Mouse (Mus musculus) midbrain, embryonic 15.5 days (tissue): ENCODE data around the gene Nps. TPM values are rescaled to one million over a fixed set of nuclear protein-coding genes. Genes with fewer than 3 reads are reported as not detected.
"Not testable (repeated sequence)": the region's sequence is repeated elsewhere in the genome, so short reads cannot be mapped to it uniquely, and the experiment has no call there.

ENCODE experiments used
- ATAC-seq: fragments of 200-750 bp; cut with Nextera tagmentation; replicated peaks from 2 replicates; pipeline ENCODE4 v1.8.0; 2017; ENCODE audit warnings: moderate TSS enrichment
- H3K27ac ChIP-seq: fragments of 300-500 bp; sonication (generic); 2 replicates; pipeline ENCODE4 v1.5.1; 2015; ENCODE audit warnings: mild to moderate bottlenecking, inconsistent platforms
- H3K27me3 ChIP-seq: fragments of 300-500 bp; sonication (generic); replicated peaks from 2 replicates; pipeline ENCODE4 v1.6.1; 2015; ENCODE audit warnings: inconsistent platforms
- H3K36me3 ChIP-seq: fragments of 300-500 bp; sonication (generic); replicated peaks from 2 replicates; pipeline ENCODE4 v1.6.1; 2015; ENCODE audit warnings: inconsistent platforms
- H3K4me1 ChIP-seq: fragments of 300-500 bp; sonication (generic); 2 replicates; pipeline ENCODE4 v1.6.1; 2015; ENCODE audit warnings: inconsistent platforms
- H3K4me2 ChIP-seq: fragments of 300-500 bp; sonication (generic); 2 replicates; pipeline ENCODE4 v1.6.1; 2015; ENCODE audit warnings: inconsistent platforms, mild to moderate bottlenecking, moderate library complexity
- H3K4me3 ChIP-seq: fragments of 300-500 bp; sonication (generic); 2 replicates; pipeline ENCODE4 v1.5.1; 2015; ENCODE audit warnings: mild to moderate bottlenecking, inconsistent platforms
- H3K9ac ChIP-seq: fragments of 300-500 bp; sonication (generic); 2 replicates; pipeline ENCODE4 v1.6.1; 2015; ENCODE audit warnings: mild to moderate bottlenecking, inconsistent platforms
- H3K9me3 ChIP-seq: fragments of 300-500 bp; sonication (generic); 2 replicates; pipeline ENCODE4 v1.6.1; 2016; ENCODE audit warnings: inconsistent platforms
- WGBS: fragments of 180-500 bp; shearing (Covaris S2); methylation state at CpG from one replicate; pipeline ENCODE4 v1.1.7; 2015; ENCODE audit warnings: mixed read lengths; 5-methylcytosine and 5-hydroxymethylcytosine counted together
- polyA plus RNA-seq: library from polyadenylated mRNA; unstranded; fragments of >200 nt; fragmentation: Nextera tagmentation; extraction: Ambion mirVana; gene quantifications from 2 replicates; pipeline ENCODE4 v1.2.1, GENCODE M21; 2015

Gene Nps
- 0.21 and 0.22 TPM in 2 replicates for polyA plus RNA-seq

DNA sequence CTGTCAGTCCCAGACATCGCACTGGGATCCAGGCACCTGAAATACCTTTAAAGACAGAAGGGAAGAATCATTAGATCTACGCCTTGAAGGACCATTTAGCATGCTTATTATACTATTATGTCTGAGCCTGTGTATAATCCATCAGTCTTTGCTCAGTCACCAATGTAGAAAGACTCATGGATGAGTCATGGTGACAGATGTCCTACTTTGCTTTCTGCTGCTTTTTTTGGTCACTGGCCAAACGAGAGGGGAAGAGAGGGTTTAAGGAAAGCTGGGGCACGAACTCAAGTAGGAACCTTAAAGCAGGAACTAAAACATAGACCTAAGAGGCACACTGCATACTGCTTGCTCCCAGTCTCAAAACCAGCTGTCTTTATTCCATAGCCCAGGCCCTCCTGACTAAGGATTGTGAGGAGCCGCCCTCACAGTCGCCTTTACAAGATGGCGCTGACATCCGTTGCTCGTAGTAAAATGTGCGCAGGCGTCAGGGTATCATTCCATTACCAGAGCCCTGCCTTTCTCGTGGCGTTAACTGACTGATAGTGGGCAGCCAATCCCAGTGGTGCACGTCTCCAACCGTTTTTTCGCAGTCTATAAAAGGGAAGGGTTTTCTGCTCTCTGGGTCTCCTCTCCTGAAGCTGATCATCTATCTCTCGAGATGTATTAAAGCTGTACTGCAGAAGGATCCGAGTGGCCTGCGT is at the start of gene Nps:
TSS of gene Nps (plus strand) at position 651 of the 701 bp plus-strand sequence.
- 91% methylated on average over 19 of the region's 19 CpGs for WGBS
- H3K4me2 ChIP-seq, H3K27me3 ChIP-seq, ATAC-seq, H3K4me1 ChIP-seq, H3K9ac ChIP-seq, H3K36me3 ChIP-seq, H3K9me3 ChIP-seq, H3K4me3 ChIP-seq, H3K27ac ChIP-seq: not testable (repeated sequence)

DNA sequence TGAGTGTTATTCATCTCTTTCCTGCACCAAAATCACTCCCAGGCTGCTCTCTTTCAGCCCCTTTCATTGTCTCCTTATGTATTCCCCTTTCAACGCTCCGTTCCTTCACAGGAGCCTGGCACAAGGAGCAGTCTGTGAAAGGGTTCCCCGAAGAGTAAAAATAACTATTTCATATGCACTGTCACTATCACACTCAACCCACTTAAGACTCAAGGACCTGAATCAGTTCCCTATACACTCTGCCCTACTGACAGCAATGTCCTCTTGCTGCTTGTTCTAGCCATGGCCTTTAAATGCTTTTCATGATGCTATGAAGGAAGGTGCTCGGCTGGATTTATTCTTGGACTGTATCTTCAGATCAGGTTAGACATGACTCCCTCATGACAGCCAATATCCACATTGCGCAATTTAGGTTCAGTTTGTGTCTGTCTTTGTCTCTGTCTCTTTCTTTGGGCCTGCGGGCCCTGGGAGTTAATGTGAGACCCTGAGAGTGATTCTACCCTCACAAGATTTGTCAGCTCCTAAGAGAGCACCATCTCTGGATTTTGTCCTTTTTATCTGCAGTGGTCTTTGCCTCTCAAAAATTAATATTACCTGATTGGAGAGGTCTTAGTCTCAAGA is 49.4 kb upstream of the Nps start:
- no peak for ATAC-seq

DNA sequence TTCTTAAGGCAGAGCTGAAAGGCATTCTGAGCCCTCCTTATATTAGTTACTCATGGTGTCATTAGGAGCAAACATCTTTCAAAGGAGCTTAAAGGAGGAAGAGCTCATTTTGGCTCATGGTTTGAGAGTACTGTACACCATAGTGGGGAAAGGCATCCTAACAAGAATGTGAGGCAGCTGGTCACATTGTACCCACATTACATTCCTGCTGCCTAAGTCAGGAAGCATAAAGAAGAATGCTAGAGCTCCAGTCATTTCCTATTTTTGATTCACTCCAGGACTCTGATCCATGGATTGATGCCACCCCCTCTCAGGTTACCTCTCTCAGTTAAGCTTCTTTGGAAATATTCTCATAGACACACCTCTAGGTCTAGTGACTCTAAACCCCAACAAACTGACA is 48.2 kb upstream of the Nps start:
- Histone ChIP-seq H3K4me2 (no peak overlapping the region), H3K4me3 (no peak overlapping the region), H3K9ac (no peak overlapping the region), H3K27me3 (no peaks in the 10 kb centered on the region), H3K4me1 (no peaks in the 10 kb centered on the region), H3K27ac (no peak overlapping the region), H3K36me3 (no peaks in the 10 kb centered on the region), H3K9me3 (no peaks in the 10 kb centered on the region)
- ATAC-seq, result no peak

More for the DNA sequence above, 49.4 kb upstream of the Nps start:
- H3K36me3 ChIP-seq, result no peaks in the 10 kb centered on the region
- H3K9me3 ChIP-seq, result no peaks in the 10 kb centered on the region
- H3K4me3 ChIP-seq, result no peak overlapping the region
- H3K27ac ChIP-seq, result no peak overlapping the region
- H3K4me1 ChIP-seq, result no peaks in the 10 kb centered on the region
- WGBS, result 84% methylated on average over 6 of the region's 6 CpGs
- no peak overlapping the region for H3K4me2 ChIP-seq
- no peaks in the 10 kb centered on the region for H3K27me3 ChIP-seq
- no peak overlapping the region for H3K9ac ChIP-seq

DNA sequence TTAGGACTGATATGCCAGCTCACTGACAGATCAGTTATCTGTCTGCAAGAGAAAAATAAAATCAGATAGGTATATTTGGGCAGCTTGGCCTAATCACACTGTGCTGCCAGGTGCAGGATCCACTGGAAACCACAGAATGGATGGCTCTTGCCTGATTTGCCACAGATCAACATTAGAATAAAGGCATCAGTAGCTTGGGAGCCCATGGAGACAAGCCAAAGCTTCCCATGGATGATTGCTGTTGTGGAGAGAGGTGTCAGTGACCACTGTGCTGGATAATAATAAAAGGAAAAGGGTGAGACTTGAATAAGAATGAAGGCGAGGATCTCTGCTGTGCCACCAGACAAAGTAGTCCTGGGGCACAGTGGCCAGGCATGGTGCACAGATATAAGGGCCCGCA is 47.7 kb upstream of the Nps start:
- Histone ChIP-seq H3K4me2 (no peak overlapping the region), H3K27me3 (no peaks in the 10 kb centered on the region), H3K36me3 (no peaks in the 10 kb centered on the region), H3K9ac (no peak overlapping the region), H3K4me1 (no peaks in the 10 kb centered on the region), H3K9me3 (no peaks in the 10 kb centered on the region), H3K27ac (no peak overlapping the region), H3K4me3 (no peak overlapping the region)
- no peak for ATAC-seq
- WGBS, result 80% methylated on average over 2 of the region's 2 CpGs

DNA sequence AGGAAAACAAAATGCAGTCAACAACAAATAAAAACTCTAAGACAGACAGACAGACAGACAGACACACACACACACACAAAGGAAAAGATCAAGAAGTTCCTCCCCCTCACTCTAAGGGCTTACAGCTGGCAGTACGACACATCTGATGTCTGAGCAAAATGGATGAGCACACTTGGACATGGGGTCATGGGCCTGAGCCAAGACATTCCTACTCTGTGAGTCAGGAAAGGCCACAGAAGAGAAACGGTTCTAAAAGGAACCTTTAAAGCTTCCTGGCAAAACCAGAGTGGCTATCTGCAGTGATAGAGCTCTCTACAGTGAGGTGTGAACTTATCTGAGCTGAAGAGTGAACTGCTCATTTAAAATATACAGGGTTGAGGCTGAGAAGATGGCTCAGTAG is 46.0 kb upstream of the Nps start:
- no peaks in the 10 kb centered on the region for H3K36me3 ChIP-seq
- 73% methylated on average over 2 of the region's 2 CpGs for WGBS
- ATAC-seq, result no peak
- no peak overlapping the region for H3K4me3 ChIP-seq
- H3K4me1 ChIP-seq, result no peaks in the 10 kb centered on the region
- no peaks in the 10 kb centered on the region for H3K27me3 ChIP-seq
- H3K4me2 ChIP-seq, result no peak overlapping the region
- H3K9me3 ChIP-seq, result no peaks in the 10 kb centered on the region
- H3K9ac ChIP-seq, result no peak overlapping the region
- H3K27ac ChIP-seq, result no peak overlapping the region

DNA sequence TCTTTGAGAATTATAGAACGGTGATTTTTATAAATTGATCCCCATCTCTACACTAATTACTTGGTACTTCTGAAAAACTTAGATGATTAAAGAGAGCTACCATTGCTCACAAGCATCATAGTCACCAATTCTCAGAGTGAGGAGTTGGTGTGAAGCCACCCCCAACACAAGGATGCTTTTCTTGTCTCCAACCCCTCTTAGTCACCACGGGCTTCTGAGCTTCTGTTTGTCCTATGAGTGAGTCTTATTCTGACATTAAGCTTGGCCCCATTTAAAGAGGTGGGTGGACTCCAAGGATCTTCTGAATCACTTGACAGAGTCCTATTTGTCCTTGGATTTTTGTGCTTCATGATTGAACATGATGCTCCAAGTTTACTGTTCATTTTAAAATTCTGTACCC is 37.0 kb upstream of the Nps start:
- no peak overlapping the region for H3K27ac ChIP-seq
- no peak for ATAC-seq
- WGBS, result 90% methylated on average over 2 of the region's 2 CpGs
- no peak overlapping the region for H3K4me3 ChIP-seq
- no peaks in the 10 kb centered on the region for H3K27me3 ChIP-seq
- no peak overlapping the region for H3K9ac ChIP-seq
- H3K9me3 ChIP-seq, result no peaks in the 10 kb centered on the region
- H3K4me2 ChIP-seq, result no peak overlapping the region
- no peaks in the 10 kb centered on the region for H3K36me3 ChIP-seq
- H3K4me1 ChIP-seq, result no peaks in the 10 kb centered on the region

DNA sequence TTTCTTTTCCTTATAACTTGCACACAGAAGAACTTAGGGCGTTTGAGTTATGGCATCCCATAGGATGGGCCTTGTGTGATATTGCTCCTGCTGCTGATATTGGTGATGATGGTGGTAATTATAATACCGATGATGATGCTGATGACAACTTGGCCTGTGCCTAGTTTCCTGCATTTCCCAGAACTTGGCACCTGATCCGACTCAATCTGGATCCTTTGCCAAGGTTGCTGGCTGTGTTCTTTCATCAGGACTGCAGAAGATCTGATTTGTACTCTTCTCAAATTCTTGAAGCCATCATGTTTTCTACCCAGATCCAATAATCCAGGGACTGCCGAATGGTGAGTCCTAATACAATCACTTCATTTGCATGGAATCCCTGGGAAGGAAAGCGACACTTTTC is 32.5 kb upstream of the Nps start:
- no peaks in the 10 kb centered on the region for H3K36me3 ChIP-seq
- no peak overlapping the region for H3K27ac ChIP-seq
- no peak overlapping the region for H3K4me3 ChIP-seq
- no peak overlapping the region for H3K4me2 ChIP-seq
- WGBS, result 86% methylated on average over 5 of the region's 5 CpGs
- H3K4me1 ChIP-seq, result no peaks in the 10 kb centered on the region
- H3K9me3 ChIP-seq, result no peaks in the 10 kb centered on the region
- ATAC-seq, result no peak
- H3K27me3 ChIP-seq, result no peaks in the 10 kb centered on the region
- no peak overlapping the region for H3K9ac ChIP-seq

DNA sequence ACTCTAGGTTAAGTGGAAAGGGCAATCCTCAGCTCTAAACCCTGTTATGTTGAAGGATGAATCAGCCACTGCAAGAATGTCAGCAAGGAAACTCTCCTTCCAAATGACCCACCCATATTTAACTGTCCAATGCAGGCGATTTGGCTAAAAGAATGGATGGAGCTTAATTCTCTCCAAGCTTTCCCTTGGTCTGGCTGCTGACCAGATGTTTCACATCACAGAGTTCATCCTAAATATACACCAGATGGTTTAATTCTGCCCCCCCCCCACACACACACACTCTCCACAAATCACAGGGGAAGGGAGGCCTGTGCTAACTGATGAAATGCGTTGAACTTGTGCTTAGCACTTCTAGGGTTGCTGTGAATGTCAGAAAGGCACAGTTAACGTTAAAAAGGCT is 21.4 kb upstream of the Nps start:
- no peak overlapping the region for H3K4me2 ChIP-seq
- no peak overlapping the region for H3K9ac ChIP-seq
- no peaks in the 10 kb centered on the region for H3K4me1 ChIP-seq
- H3K36me3 ChIP-seq, result no peaks in the 10 kb centered on the region
- ATAC-seq, result no peak
- whole genome bisulfite sequencing, result 56% methylated on average over 3 of the region's 3 CpGs
- no peaks in the 10 kb centered on the region for H3K9me3 ChIP-seq
- H3K27ac ChIP-seq, result no peak overlapping the region
- no peak overlapping the region for H3K4me3 ChIP-seq
- H3K27me3 ChIP-seq, result no peaks in the 10 kb centered on the region

DNA sequence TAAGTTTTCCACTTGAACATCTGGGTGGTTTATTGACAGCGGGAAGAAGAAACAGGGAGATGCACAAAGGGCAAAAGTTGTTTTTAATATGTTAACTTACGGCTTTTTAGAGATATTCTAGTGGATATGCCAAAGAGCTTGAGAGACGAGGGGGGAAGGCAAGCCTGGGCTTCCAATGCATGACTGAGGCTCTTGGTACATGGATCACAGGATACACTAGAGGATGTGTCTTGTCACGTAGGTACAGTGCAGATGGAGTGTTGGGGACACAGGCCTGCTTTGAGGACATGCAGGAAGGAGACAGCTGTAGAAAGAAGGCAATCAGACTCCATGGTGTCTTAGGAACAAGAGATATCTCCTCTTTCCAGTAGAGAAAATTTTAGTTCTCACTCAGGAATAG is 19.1 kb upstream of the Nps start:
- Histone ChIP-seq H3K27me3 (no peaks in the 10 kb centered on the region), H3K9me3 (no peaks in the 10 kb centered on the region), H3K36me3 (no peaks in the 10 kb centered on the region), H3K4me2 (no peak overlapping the region), H3K9ac (no peak overlapping the region), H3K27ac (no peak overlapping the region), H3K4me1 (no peaks in the 10 kb centered on the region), H3K4me3 (no peak overlapping the region)
- WGBS, result 88% methylated on average over 4 of the region's 4 CpGs
- no peak for ATAC-seq

DNA sequence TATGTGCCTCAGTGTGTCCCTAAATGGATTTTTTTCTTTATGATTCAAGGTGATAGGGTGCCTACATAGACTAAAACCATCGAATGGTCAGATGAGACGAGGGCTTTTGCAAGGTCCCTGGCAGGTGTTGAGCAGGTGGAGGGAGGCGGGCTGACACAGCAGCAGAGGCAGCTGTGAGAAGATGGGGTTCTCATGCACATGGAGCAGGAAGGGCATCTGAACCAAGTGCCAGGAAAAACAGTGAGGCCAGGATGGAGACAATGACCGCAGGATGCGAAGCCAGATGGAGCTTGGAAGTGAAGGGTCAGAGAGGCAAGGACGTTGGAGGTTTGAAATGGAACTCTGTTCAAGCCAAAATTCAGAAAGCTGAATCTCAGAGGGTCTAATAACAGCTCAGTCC is 18.5 kb upstream of the Nps start:
- Histone ChIP-seq H3K27ac (no peak overlapping the region), H3K36me3 (no peaks in the 10 kb centered on the region), H3K27me3 (no peaks in the 10 kb centered on the region), H3K9me3 (no peaks in the 10 kb centered on the region), H3K4me2 (no peak overlapping the region), H3K4me3 (no peak overlapping the region), H3K4me1 (no peaks in the 10 kb centered on the region), H3K9ac (no peak overlapping the region)
- 91% methylated on average over 6 of the region's 6 CpGs for WGBS
- no peak for ATAC-seq

DNA sequence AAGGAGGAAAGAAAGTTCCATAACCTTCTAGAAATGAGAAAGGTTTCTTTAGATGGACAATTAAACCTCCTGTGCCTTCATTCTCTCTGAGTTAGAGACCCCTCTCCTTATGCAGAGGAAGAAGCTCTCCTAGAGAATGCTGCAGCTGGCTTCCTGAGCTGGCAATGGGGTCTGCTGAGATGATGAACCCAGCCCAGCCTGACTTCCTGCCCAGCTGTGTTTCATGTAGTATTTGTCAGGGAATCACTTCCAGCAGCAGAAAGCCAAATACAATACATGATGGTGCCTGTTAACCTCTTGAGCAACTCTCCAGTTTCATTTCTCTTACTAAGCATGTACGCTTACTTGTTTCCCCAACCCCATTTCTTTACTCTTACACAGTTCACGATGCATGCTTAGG is 17.9 kb upstream of the Nps start:
- 90% methylated on average over 2 of the region's 2 CpGs for WGBS

DNA sequence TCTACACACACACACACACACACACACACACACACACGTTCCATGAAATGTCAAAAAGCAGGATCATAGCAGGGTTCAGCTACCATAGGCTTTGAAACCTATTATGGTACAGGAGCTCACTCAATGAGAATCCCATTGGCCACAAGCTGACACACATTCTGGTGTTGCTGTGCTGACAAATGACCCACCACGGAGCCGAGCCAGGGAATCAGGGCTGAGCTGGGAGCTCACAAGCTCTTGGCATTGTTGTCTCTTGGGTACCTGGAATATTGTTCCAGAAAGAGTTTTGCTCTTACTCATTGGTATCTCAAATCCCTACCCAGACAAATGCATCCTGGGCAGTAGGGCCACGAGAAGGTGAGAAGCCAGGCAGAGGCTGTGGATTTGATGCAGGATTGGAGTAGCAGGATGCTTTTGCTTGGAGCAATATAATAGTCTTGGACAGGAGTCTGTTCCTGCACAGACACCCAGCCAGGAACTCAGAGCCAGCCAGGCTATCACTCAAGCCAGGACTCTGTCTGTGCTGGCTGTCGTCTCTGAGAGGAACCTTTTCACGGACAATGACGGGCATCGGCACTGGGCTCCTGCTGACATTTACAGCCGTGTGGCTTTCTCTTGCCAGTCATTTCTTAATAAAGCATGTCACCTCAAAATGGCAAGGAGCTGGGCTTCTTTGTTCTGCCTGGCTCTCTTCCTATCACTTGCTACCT is 14.2 kb upstream of the Nps start:
- Histone ChIP-seq H3K9me3 (no peaks in the 10 kb centered on the region), H3K9ac (no peak overlapping the region)
- no peak for ATAC-seq

More for the DNA sequence above, 17.9 kb upstream of the Nps start:
- H3K4me1 ChIP-seq, result no peaks in the 10 kb centered on the region
- H3K4me2 ChIP-seq, result no peak overlapping the region
- H3K4me3 ChIP-seq, result no peak overlapping the region
- no peaks in the 10 kb centered on the region for H3K9me3 ChIP-seq
- H3K9ac ChIP-seq, result no peak overlapping the region
- H3K27me3 ChIP-seq, result no peaks in the 10 kb centered on the region
- H3K36me3 ChIP-seq, result no peaks in the 10 kb centered on the region
- ATAC-seq, result no peak
- no peak overlapping the region for H3K27ac ChIP-seq

DNA sequence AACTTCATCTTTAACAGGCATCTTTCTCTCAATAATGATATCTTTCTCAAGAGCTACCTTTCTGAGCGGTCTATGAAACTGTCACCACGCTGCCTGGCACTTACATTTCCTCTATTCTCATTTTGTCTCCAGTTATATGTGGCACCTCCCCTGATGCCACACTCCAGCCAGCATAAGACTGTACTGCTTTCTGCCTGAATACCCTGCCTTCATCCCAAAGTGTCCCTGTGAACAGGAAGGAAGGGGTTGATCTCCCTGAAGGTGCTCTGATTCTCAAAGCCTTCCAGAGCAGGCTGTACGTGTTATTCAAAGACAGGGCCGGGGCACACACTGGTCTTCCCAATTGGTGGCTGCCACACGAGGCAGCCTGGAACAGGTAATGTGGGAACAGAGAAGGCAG is 12.1 kb upstream of the Nps start:
- H3K27ac ChIP-seq, result no peak overlapping the region
- H3K4me3 ChIP-seq, result no peak overlapping the region
- no peak overlapping the region for H3K9ac ChIP-seq
- WGBS, result 91% methylated on average over 5 of the region's 5 CpGs
- H3K9me3 ChIP-seq, result no peaks in the 10 kb centered on the region
- no peaks in the 10 kb centered on the region for H3K4me1 ChIP-seq
- ATAC-seq, result no peak
- no peaks in the 10 kb centered on the region for H3K27me3 ChIP-seq
- no peak overlapping the region for H3K4me2 ChIP-seq
- no peaks in the 10 kb centered on the region for H3K36me3 ChIP-seq

More for the DNA sequence above, 14.2 kb upstream of the Nps start:
- whole genome bisulfite sequencing, result 73% methylated on average over 9 of the region's 9 CpGs
- Histone ChIP-seq H3K4me3 (no peak overlapping the region), H3K4me2 (no peak overlapping the region), H3K27ac (no peak overlapping the region), H3K27me3 (no peaks in the 10 kb centered on the region), H3K36me3 (no peaks in the 10 kb centered on the region), H3K4me1 (no peaks in the 10 kb centered on the region)
